In genomic region chr3:53056430-53056829, GRCm38 (mm10) we compare ENCODE assay signal across 26 mouse cellular contexts. TPM values are rescaled to one million over a fixed set of nuclear protein-coding genes. Genes with fewer than 3 reads are reported as not detected.
DNase-seq lines count a peak whose midpoint lies in the region; ATAC-seq and TF ChIP-seq lines count a peak whose summit lies in the region.
"Had no signal": no experiment of that assay in that cellular context is flagged by ENCODE, and none has a peak within 500 bp of the region (broad histone marks: within the 10 kb centered on the region; RNA-seq: fewer than 3 reads in every experiment).

No protein-coding gene starts in this region.

- no peak for TF ChIP-seq CTCF in lung, postnatal 0 days (IDR thresholded peaks at IDR 0.05)

- no peaks in the 10 kb centered on the region for H3K9me3 ChIP-seq in kidney, embryonic 16.5 days (ENCODE audit: low read length)
- no peaks in the 10 kb centered on the region for H3K9me3 ChIP-seq in lung, postnatal 0 days (ENCODE audit: low read length)
- H3K9me3 ChIP-seq in forebrain, embryonic 13.5 days (replicated peaks): no peaks in the 10 kb centered on the region
- H3K9me3 ChIP-seq: G1E; hindbrain, embryonic 13.5 days had no signal

- 55% methylated on average over 10 of the region's 10 CpGs for WGBS in kidney, embryonic 16.5 days
- 49% methylated on average over 10 of the region's 10 CpGs for WGBS in lung, postnatal 0 days
- 92% methylated on average over 10 of the region's 10 CpGs for WGBS in forebrain, embryonic 13.5 days

- H3K4me2 ChIP-seq in kidney, embryonic 16.5 days (replicated peaks; ENCODE audit: low read depth, low read length): no peak overlapping the region
- 0 out of 2 replicates have a peak overlapping the region, but pooled peaks have one; percentile 17 for H3K4me2 ChIP-seq in lung, postnatal 0 days (replicated peaks; ENCODE audit: low read depth, low read length)
- H3K4me2 ChIP-seq in forebrain, embryonic 13.5 days: no peak overlapping the region
- H3K4me2 ChIP-seq: heart, embryonic 11.5 days; hindbrain, embryonic 13.5 days had no signal

- peak; percentile 75; the same call in 1 of the 2 replicates for ATAC-seq in kidney, embryonic 16.5 days (ENCODE audit: low FRiP score, low TSS enrichment)
- ATAC-seq in lung, postnatal 0 days: peak; percentile 29; the same call in 1 of the 2 replicates
- no peak for ATAC-seq in forebrain, embryonic 13.5 days
- ATAC-seq: forebrain, postnatal 0 days; intestine, embryonic 16.5 days had no signal

- H3K36me3 ChIP-seq in kidney, embryonic 16.5 days (ENCODE audit: insufficient read depth, low read length): no peaks in the 10 kb centered on the region
- no peaks in the 10 kb centered on the region for H3K36me3 ChIP-seq in lung, postnatal 0 days (ENCODE audit: insufficient read depth, low read length)
- no peaks in the 10 kb centered on the region for H3K36me3 ChIP-seq in forebrain, embryonic 13.5 days (ENCODE audit: poor library complexity, severe bottlenecking)
- H3K36me3 ChIP-seq: G1E; hindbrain, embryonic 13.5 days had no signal

- no peak overlapping the region for H3K9ac ChIP-seq in kidney, embryonic 16.5 days (replicated peaks; ENCODE audit: low read length)
- no peak overlapping the region for H3K9ac ChIP-seq in lung, postnatal 0 days (replicated peaks; ENCODE audit: low read depth)
- no peak overlapping the region for H3K9ac ChIP-seq in forebrain, embryonic 13.5 days
- H3K9ac ChIP-seq: forebrain, postnatal 0 days; hindbrain, embryonic 13.5 days; liver, embryonic 14.5 days had no signal

- no peak overlapping the region for H3K4me3 ChIP-seq in kidney, embryonic 16.5 days (ENCODE audit: low read length)
- H3K4me3 ChIP-seq in lung, postnatal 0 days (ENCODE audit: low read depth, low read length): no peak overlapping the region
- H3K4me3 ChIP-seq in forebrain, embryonic 13.5 days: no peak overlapping the region
- H3K4me3 ChIP-seq: erythroblast, embryonic 14.5 days; hindbrain, embryonic 13.5 days; layer of hippocampus, adult 2 months had no signal

- peaks cover 24% of the 10 kb centered on the region for H3K4me1 ChIP-seq in kidney, embryonic 16.5 days (ENCODE audit: insufficient read depth, low read length)
- peaks cover 18% of the 10 kb centered on the region for H3K4me1 ChIP-seq in lung, postnatal 0 days (ENCODE audit: insufficient read depth, low read depth, low read length)
- H3K4me1 ChIP-seq in forebrain, embryonic 13.5 days: no peaks in the 10 kb centered on the region

- DNase-seq in embryo, embryonic 10 days (ENCODE audit: low spot score): peak; percentile 24
- DNase-seq in embryo, embryonic 11 days: no peak
- DNase-seq in kidney, adult 9 months: no peak
- DNase-seq in lung, postnatal 0 days (ENCODE audit: low spot score): peak; percentile 49
- no peak for DNase-seq in lung, adult 18-20 months
- DNase-seq: adrenal gland, adult 8-10 months; cerebellum, adult 9-10 months; forebrain, postnatal 0 days; gastrocnemius, postnatal 14 days; heart, postnatal 10 days; kidney, adult 8-10 months; kidney, postnatal 36 days; left cerebral cortex, postnatal 4 days; liver; midbrain, embryonic 14.5 days; thymus, postnatal 4 days had no signal

- no peak for TF ChIP-seq EP300 in lung, postnatal 0 days (IDR thresholded peaks at IDR 0.05)

- H3K27me3 ChIP-seq in kidney, embryonic 16.5 days (ENCODE audit: insufficient read depth, low read length): no peaks in the 10 kb centered on the region
- no peaks in the 10 kb centered on the region for H3K27me3 ChIP-seq in lung, postnatal 0 days (replicated peaks; ENCODE audit: insufficient read depth, low read length)
- no peaks in the 10 kb centered on the region for H3K27me3 ChIP-seq in forebrain, embryonic 13.5 days
- H3K27me3 ChIP-seq: hindbrain, embryonic 13.5 days had no signal

- H3K27ac ChIP-seq in kidney, embryonic 16.5 days (ENCODE audit: low read length): no peak overlapping the region
- no peak overlapping the region for H3K27ac ChIP-seq in lung, postnatal 0 days (ENCODE audit: low read length)
- H3K27ac ChIP-seq in forebrain, embryonic 13.5 days: no peak overlapping the region
- H3K27ac ChIP-seq: hindbrain, embryonic 13.5 days; layer of hippocampus, adult 2 months; liver, embryonic 14.5 days; macrophage had no signal

RNA-seq across cellular contexts. Expression of gene Lhfp, which starts 15.1 kb away (rescaled TPM):
- 130 and 139 TPM in 2 replicates for polyA plus RNA-seq in kidney, embryonic 16.5 days (2015; fragmentation: Nextera tagmentation; extraction: Ambion mirVana)
- polyA plus RNA-seq in lung, postnatal 0 days (2015; fragmentation: Nextera tagmentation; extraction: Ambion mirVana): 158 and 178 TPM in 2 replicates
- polyA plus RNA-seq in forebrain, embryonic 13.5 days (2015; fragmentation: Nextera tagmentation; extraction: Ambion mirVana): 23.9 and 27.3 TPM in 2 replicates
- polyA plus RNA-seq: erythroblast, embryonic 14.5 days had no signal

RNA-seq across cellular contexts. Expression of gene Cog6, which starts 39.4 kb away (rescaled TPM):
- 52.4 and 53.3 TPM in 2 replicates for polyA plus RNA-seq in kidney, embryonic 16.5 days (2015; fragmentation: Nextera tagmentation; extraction: Ambion mirVana)
- 33.2 and 36.9 TPM in 2 replicates for polyA plus RNA-seq in lung, postnatal 0 days (2015; fragmentation: Nextera tagmentation; extraction: Ambion mirVana)
- 55.2 and 55.4 TPM in 2 replicates for polyA plus RNA-seq in forebrain, embryonic 13.5 days (2015; fragmentation: Nextera tagmentation; extraction: Ambion mirVana)

Comparison
In these comparisons a context has a peak if more than half of its experiments do, and no peak if none do; other contexts are left out.
1. DNase-seq: peak in embryo, embryonic 10 days (single experiment) and lung, postnatal 0 days (single experiment); none in embryo, embryonic 11 days (single experiment), kidney, adult 9 months (single experiment) and lung, adult 18-20 months (0 of 2).